Mouse (Mus musculus) stomach, postnatal 0 days (tissue): ENCODE measurements around the gene Bag6. TPM values are rescaled to one million over a fixed set of nuclear protein-coding genes. Genes with fewer than 3 reads are reported as not detected.

Experiments used
- ATAC-seq: fragments of 200-750 bp; cut with Nextera tagmentation; 2 replicates; pipeline ENCODE4 v1.8.0; 2017; ENCODE audit not compliant: low FRiP score, low TSS enrichment
- DNase-seq: peaks from one replicate; pipeline ENCODE4 v3.0.0-alpha.2; 2016; ENCODE audit warnings: low spot score
- H3K27ac ChIP-seq: fragments of 300-500 bp; sonication (generic); replicated peaks from 2 replicates; pipeline ENCODE4 v1.5.1; 2014; ENCODE audit warnings: mild to moderate bottlenecking, control low read depth
- H3K27me3 ChIP-seq: fragments of 300-500 bp; sonication (generic); 2 replicates; pipeline ENCODE4 v1.6.1; 2014; ENCODE audit warnings: low read length; ENCODE audit not compliant: control insufficient read depth, insufficient read depth
- H3K36me3 ChIP-seq: fragments of 300-500 bp; sonication (generic); 2 replicates; pipeline ENCODE4 v1.6.1; 2014; ENCODE audit warnings: low read length, mixed read lengths; ENCODE audit not compliant: control insufficient read depth, insufficient read depth
- H3K4me1 ChIP-seq: fragments of 300-500 bp; sonication (generic); replicated peaks from 2 replicates; pipeline ENCODE4 v1.6.1; 2014; ENCODE audit warnings: antibody characterized with exemption; ENCODE audit not compliant: control insufficient read depth, insufficient read depth
- H3K4me2 ChIP-seq: fragments of 300-500 bp; sonication (generic); replicated peaks from 2 replicates; pipeline ENCODE4 v1.6.1; 2014; ENCODE audit warnings: low read depth, mild to moderate bottlenecking, control low read depth, moderate library complexity
- H3K4me3 ChIP-seq: fragments of 300-500 bp; sonication (generic); 2 replicates; pipeline ENCODE4 v1.5.1; 2014; ENCODE audit warnings: low read depth, low read length, control low read depth
- H3K9ac ChIP-seq: fragments of 300-500 bp; sonication (generic); 2 replicates; pipeline ENCODE4 v1.6.1; 2014; ENCODE audit warnings: mild to moderate bottlenecking, low read length, control low read depth, mixed read lengths
- H3K9me3 ChIP-seq: fragments of 300-500 bp; sonication (generic); 2 replicates; pipeline ENCODE4 v1.6.1; 2016; ENCODE audit warnings: low read length; ENCODE audit not compliant: control insufficient read depth
- CTCF ChIP-seq: IDR thresholded peaks from 2 replicates; pipeline ENCODE4 v1.5.1; 2016; ENCODE audit warnings: antibody characterized with exemption, low read depth, mild to moderate bottlenecking, moderate library complexity
- EP300 ChIP-seq: optimal IDR thresholded peaks from 2 replicates; pipeline ENCODE3; 2016; ENCODE audit warnings: antibody characterized with exemption
- WGBS: fragments of 180-500 bp; shearing (Covaris S2); extraction: QIAGEN DNeasy Blood & Tissue Kit; methylation state at CpG from one replicate; pipeline ENCODE4 v1.1.7; 2014; 5-methylcytosine and 5-hydroxymethylcytosine counted together
- polyA plus RNA-seq: library from polyadenylated mRNA; unstranded; fragments of >200 nt; fragmentation: Nextera tagmentation; extraction: Ambion mirVana; gene quantifications from 2 replicates; pipeline ENCODE4 v1.2.1, GENCODE M21; 2015

Gene Bag6
- polyA plus RNA-seq, 1 experiment from 2014 or later, result 28.1 TPM

GRCm38 (mm10) chr17:35161421-35161820 lies 26.4 kb downstream of the Bag6 start:
- WGBS, result 78% methylated on average over 11 of the region's 11 CpGs
- Histone ChIP-seq H3K9ac (no peak overlapping the region), H3K36me3 (peaks cover 50% of the 10 kb centered on the region), H3K27ac (no peak overlapping the region), H3K4me1 (peaks cover 5% of the 10 kb centered on the region), H3K4me3 (no peak overlapping the region), H3K4me2 (no peak overlapping the region), H3K9me3 (no peaks in the 10 kb centered on the region), H3K27me3 (no peaks in the 10 kb centered on the region)
- DNase-seq (no peak), ATAC-seq (no peak)
- no peak for TF ChIP-seq CTCF
- no peak for TF ChIP-seq EP300

GRCm38 (mm10) chr17:35162121-35162520 lies 27.1 kb downstream of the Bag6 start:
- ATAC-seq (no peak), DNase-seq (no peak)
- WGBS, result 58% methylated on average over 14 of the region's 14 CpGs
- no peak overlapping the region for H3K27ac ChIP-seq
- TF ChIP-seq CTCF (no peak), EP300 (no peak)
- H3K4me1 ChIP-seq, result peaks cover 5% of the 10 kb centered on the region
- peak overlapping the region; percentile 59 for H3K9ac ChIP-seq
- no peaks in the 10 kb centered on the region for H3K9me3 ChIP-seq
- H3K27me3 ChIP-seq, result no peaks in the 10 kb centered on the region
- H3K4me3 ChIP-seq, result no peak overlapping the region
- H3K4me2 ChIP-seq, result peak overlapping the region; percentile 78
- H3K36me3 ChIP-seq, result peaks cover 45% of the 10 kb centered on the region

GRCm38 (mm10) chr17:35162730-35163129 lies 27.8 kb downstream of the Bag6 start:
- Histone ChIP-seq H3K36me3 (peaks cover 40% of the 10 kb centered on the region), H3K9ac (peak overlapping the region; percentile 59), H3K4me3 (peak overlapping the region; percentile 100), H3K9me3 (no peaks in the 10 kb centered on the region), H3K4me2 (peak overlapping the region; percentile 78), H3K4me1 (peaks cover 5% of the 10 kb centered on the region), H3K27me3 (no peaks in the 10 kb centered on the region), H3K27ac (0 out of 2 replicates have a peak overlapping the region, but pooled peaks have one; percentile 53)
- TF ChIP-seq CTCF (no peak), EP300 (no peak)
- ATAC-seq (no peak), DNase-seq (no peak)
- 12% methylated on average over 12 of the region's 12 CpGs for WGBS

GRCm38 (mm10) chr17:35163326-35164081 lies 28.5 kb downstream of the Bag6 start:
- Histone ChIP-seq H3K27me3 (no peaks in the 10 kb centered on the region), H3K4me3 (peak overlapping the region; percentile 100), H3K4me2 (peak overlapping the region; percentile 78), H3K9ac (peak overlapping the region; percentile 99), H3K4me1 (peaks cover 5% of the 10 kb centered on the region), H3K27ac (peak overlapping the region; percentile 98), H3K9me3 (no peaks in the 10 kb centered on the region), H3K36me3 (peaks cover 33% of the 10 kb centered on the region)
- no peak for ATAC-seq
- DNase-seq, result no peak
- WGBS, result 8% methylated on average over 8 of the region's 8 CpGs
- TF ChIP-seq CTCF, result no peak
- TF ChIP-seq EP300, result no peak

- Histone ChIP-seq H3K27me3 (no peaks in the 10 kb centered on the region), H3K9ac (peak overlapping the region; percentile 99), H3K9me3 (no peaks in the 10 kb centered on the region), H3K36me3 (peaks cover 27% of the 10 kb centered on the region), H3K4me3 (peak overlapping the region; percentile 100), H3K4me1 (peaks cover 5% of the 10 kb centered on the region), H3K27ac (peak overlapping the region; percentile 98), H3K4me2 (peak overlapping the region; percentile 78)
- no peak for TF ChIP-seq CTCF
- TF ChIP-seq EP300, result no peak
- 0% methylated on average over 13 of the region's 28 CpGs for WGBS
- DNase-seq (no peak), ATAC-seq (no peak; the same call in 1 of the 2 replicates)
Observed at GRCm38 (mm10) chr17:35164218-35164567, 29.2 kb downstream of the Bag6 start.
